Mouse (Mus musculus) 3134 (cell line): ENCODE data around the gene Cit.

Source experiments
- DNase-seq: peaks from one replicate; pipeline ENCODE4 v3.0.0-alpha.2; 2011; ENCODE audit warnings: low spot score; ENCODE audit not compliant: insufficient read length; ENCODE audit errors: extremely low read depth

The Cit gene

DNA sequence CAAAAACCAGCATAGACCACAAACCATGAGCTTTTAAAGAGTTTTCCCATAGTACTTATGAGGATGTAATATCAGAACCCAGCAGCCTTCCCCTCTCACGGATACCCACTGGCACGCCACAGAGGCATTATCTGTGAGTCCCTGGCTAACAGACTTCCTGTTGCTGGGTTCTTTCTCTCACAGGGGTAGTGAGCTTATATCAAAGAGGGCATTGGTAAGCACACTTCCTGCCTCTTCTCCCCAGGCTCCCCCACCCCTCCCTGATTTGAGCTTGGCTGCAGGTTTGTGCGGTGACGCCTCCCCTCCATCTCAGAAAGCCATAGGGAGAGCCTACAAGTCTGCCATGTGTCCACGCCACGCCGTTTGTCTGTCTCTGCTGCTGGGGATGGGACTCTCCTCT, 184.0 kb downstream of the Cit start:
- no peak for DNase-seq

DNA sequence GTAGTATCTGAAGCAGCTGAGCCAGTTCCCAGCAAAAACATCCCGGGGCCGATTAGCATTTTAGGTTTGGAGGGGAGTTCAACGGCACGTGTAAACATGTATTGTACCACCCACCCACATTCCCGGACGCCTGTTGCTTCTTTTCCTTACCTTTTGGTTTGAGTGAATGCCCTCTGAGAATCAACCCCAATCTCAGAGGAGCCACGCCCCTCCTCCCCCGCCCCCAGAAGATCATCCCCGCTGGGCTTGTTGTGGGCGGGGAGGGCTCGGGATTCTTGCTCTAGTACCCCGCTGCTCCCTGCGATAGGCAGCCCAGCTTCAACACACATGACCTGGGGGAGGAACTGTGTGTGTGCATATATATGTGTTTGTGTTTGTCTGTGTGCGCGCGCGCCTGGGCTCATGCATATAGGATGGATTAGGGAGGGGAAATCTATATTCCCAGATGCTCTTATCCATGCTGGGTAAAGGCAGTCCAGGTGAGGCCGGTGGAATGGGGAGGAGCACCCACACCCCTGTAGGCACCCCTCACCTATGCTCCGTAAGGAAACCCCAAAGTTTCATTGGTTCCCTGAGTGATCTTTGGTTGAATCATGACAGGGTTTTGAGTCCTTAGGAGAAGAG, 185.6 kb downstream of the Cit start:
- DNase-seq, result no peak

DNA sequence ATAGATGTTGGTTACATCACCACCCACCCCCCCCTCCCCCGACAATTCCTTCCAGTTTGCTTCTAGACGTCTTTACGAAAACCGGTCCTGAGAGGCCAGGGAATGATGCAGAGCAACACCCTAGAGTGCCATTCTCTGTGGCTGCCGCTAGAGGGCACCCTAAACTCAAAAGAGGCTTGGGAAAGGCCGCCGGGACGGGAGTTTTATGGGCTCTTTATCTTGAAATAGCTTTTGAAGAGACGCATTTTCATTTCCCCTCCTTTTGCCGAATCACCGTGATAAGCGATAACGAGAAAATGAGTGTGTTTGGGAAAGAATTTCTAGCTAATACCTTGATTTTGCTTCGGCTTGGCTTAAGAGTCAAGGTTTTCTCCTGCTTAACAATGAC, 186.1 kb downstream of the Cit start:
- no peak for DNase-seq

DNA sequence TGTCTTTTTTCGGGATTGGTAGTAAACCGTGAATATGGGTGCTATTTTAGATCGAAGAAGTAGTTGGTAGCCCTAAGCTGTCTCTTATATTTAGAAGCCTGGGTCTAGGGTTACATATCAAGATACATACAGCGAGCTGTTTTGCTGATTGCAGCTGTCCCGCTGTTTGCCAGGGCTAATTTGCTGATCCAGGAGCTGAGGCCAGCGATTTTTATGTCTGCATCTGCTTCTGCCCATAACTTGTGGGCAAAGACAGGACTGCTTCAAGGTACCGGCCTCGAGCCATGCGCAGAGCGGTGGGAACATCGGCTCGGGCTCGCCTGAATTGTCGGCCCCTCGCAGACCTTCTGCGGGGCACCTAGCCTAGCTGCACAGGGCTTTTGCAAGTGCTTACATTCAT, 191.4 kb downstream of the Cit start:
- no peak for DNase-seq

DNA sequence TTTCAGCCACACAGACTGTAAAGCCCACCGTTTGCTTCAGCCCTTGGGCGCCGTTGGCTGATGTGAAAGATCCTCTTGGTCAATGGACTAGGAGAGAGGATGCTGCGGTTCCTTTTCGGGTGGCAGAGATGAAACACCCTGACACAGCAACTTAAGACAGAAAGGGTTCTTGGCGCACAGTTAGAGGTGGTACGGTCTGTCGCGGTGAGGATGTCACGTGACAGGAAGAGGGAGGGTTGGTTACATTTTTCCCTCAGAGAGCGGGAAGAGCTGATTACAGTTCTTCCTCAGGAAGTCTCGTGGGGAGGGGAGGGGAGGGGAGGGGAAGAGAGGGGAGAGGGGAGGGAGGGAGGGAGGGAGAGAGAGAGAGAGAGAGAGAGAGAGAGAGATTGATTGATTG, 192.7 kb downstream of the Cit start:
- DNase-seq, result no peak

DNA sequence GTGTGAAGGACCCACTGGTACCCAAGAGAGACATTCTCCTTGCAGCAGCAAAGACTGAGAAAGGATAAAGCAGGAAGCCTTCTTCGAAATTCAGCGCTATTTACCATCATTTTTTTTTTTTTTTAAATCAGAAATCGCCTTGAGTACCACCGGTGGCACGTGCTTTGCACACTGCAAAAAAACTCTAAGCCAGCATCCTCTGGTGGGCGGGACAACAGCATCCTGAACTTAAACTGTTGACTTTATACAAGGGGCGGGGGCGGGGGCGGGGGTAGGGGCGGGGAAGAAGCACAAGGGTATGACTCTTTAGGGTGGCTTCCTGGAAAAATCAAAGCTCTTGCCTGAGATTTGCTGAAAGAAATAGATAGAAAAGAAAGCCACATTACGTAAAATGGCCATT, 194.6 kb downstream of the Cit start:
- DNase-seq, result no peak

DNA sequence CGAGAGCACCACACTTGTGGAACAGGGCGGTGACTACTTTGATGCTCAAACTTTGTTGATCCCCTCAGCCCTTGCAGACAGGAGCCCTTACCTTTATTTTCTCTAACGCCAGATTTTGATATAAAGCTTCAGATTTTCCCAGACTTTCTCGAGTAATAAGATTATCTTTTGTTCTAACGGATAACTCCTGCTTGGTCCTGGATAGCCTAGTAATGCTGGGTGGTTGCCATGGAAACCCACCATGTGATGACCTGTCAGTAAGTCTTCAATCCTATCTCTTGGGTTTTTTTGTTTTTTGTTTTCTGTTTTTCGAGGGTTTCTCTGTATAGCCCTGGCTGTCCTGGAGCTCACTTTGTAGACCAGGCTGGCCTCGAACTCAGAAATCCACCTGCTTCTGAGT, 197.2 kb downstream of the Cit start:
- DNase-seq, result no peak

DNA sequence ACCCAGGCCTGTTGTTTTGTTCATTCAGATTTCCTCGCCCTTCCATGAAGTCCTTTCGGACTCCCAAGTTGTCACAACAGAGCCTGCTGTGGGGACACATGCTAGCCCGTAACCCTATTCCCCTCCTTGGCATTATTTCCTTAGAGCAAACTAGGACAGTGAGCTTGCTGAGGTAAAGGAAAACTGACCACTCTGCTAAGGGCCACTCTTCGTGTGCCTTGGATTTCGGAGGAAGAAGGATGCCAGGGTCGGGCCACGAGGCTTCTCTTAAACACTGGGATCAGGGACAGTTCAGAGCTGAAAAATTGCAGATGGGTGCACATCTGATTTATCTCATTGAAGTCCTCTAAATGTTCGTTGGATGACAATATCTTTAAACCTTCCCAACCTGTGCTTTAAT, 200.5 kb downstream of the Cit start:
- no peak for DNase-seq

DNA sequence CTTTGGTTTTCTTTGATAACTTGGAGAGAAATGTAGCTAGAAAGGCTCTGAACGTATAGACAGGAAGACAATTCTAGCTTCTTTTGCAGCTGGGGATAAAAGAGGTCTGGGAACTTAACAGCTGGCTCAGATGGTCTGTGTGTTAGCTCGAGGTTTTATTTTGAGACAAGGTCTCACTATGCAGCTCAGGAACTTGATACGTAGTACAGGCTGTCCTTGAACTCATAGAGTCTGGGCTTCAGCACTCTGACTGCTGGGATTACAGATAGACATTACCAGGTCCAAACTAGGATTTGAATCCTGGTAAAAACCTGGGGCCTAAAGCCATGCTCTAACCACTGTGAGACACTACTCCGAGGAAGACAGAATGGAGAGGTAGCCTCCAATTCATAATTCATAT, 201.2 kb downstream of the Cit start:
- DNase-seq, result no peak

DNA sequence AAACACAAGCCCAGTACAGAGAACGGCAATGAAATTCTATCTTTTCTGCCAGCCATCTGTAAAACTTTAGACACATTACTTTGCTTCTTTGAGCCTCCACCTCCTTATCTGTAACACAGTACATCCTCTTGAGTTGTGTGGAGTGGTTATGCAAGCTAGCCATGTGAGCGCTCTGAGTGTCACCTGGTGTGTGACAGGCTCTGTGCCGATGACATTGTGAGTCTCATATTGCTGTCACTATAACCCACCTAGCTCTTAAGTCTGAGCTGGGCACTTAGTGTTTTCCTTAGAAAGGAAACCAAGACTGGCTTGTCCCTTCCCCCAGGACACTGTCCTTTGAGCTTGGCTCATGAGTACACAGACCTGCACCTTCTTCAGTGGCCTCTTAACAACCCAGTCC, 203.2 kb downstream of the Cit start:
- no peak for DNase-seq

DNA sequence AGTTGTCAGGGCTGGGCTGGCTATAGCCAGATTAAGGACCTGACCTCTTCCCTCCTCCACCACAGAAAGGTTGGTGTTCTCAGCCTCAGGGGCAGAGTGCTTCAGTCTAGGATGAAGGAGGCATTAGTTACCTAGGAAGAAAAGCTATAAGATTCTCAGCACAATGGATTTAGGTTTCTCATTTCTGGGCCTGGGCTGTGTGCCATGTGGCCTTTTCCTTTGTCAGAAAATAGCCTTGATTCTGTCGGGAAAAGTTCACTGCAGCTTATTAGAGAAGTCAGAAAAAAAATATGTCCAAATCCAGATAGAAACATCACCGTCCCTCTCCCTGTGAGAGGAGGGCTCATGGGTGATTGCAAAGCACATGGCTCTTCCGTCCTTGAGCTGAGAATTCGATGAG, 204.7 kb downstream of the Cit start:
- DNase-seq, result no peak

DNA sequence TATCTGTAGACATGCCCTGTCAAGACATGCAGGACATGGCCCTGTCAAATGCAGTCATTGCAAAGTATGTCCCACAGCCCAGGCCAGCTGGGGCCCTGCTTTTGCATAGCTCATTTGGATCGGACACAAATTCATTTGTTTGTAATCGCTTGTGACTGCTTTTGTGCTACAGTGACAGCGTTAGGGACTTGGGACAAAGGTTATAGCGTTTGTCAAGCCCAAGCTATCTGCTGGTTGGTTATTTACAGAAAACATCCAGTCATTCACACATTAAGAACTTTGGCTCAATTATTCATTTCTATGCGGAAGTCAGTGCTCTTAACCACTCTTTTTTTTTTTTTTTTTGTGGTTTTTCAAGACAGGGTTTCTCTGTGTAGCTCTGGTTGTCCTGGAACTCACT, 207.1 kb downstream of the Cit start:
- DNase-seq, result no peak

DNA sequence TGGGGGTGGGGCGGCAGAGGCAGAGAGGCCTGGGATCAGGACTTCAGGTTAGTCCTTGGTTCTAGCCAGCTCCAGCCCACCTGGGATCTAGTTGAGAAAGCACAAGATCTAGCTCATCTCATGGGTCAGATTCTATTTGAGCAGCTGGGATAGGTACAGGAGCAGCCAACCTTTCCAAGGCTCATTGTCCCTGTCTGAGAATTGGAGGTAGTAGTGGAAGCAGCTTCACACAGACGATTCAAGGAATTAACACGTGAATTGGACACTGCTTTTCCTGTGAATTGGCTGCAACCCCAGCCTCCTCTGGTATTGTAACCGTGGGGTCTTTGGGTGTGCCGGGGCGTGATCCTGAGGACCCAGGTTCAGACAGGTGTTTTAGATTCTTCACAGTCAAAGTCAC, 207.7 kb downstream of the Cit start:
- no peak for DNase-seq
